Mouse (Mus musculus) intestine, postnatal 0 days (tissue): ENCODE measurements around the gene Lrrc74a. TPM values are rescaled to one million over a fixed set of nuclear protein-coding genes. Genes with fewer than 3 reads are reported as not detected.
A peak's percentile ranks its signal among the peaks of the same experiment; 100 is the strongest.

Source experiments
- ATAC-seq: fragments of 200-750 bp; cut with Nextera tagmentation; 2 replicates; pipeline ENCODE4 v1.8.0; 2017; ENCODE audit warnings: mild to moderate bottlenecking, moderate TSS enrichment, moderate library complexity
- H3K27ac ChIP-seq: fragments of 300-500 bp; sonication (generic); 2 replicates; pipeline ENCODE4 v1.5.1; 2014; ENCODE audit warnings: mild to moderate bottlenecking, low read depth, low read length, moderate library complexity
- H3K27me3 ChIP-seq: fragments of 300-500 bp; sonication (generic); replicated peaks from 2 replicates; pipeline ENCODE4 v1.6.1; 2014; ENCODE audit warnings: low read length, mixed read lengths; ENCODE audit not compliant: control insufficient read depth, insufficient read depth
- H3K36me3 ChIP-seq: fragments of 300-500 bp; sonication (generic); 2 replicates; pipeline ENCODE4 v1.6.1; 2014; ENCODE audit warnings: mild to moderate bottlenecking, moderate library complexity; ENCODE audit not compliant: control insufficient read depth, insufficient read depth
- H3K4me1 ChIP-seq: fragments of 300-500 bp; sonication (generic); replicated peaks from 2 replicates; pipeline ENCODE4 v1.6.1; 2014; ENCODE audit warnings: antibody characterized with exemption, low read length, mixed read lengths; ENCODE audit not compliant: control insufficient read depth, insufficient read depth
- H3K4me2 ChIP-seq: fragments of 300-500 bp; sonication (generic); replicated peaks from 2 replicates; pipeline ENCODE4 v1.6.1; 2014; ENCODE audit warnings: low read depth, mild to moderate bottlenecking, moderate library complexity
- H3K4me3 ChIP-seq: fragments of 300-500 bp; sonication (generic); 2 replicates; pipeline ENCODE4 v1.5.1; 2014; ENCODE audit warnings: low read depth, low read length
- H3K9ac ChIP-seq: fragments of 300-500 bp; sonication (generic); 2 replicates; pipeline ENCODE4 v1.6.1; 2014; ENCODE audit warnings: mild to moderate bottlenecking, low read depth, low read length
- H3K9me3 ChIP-seq: fragments of 300-500 bp; sonication (generic); 2 replicates; pipeline ENCODE4 v1.6.1; 2016; ENCODE audit warnings: mixed run types; ENCODE audit not compliant: control insufficient read depth
- CTCF ChIP-seq: sonication (generic); IDR thresholded peaks from 2 replicates; pipeline ENCODE4 v1.5.1; 2016; ENCODE audit warnings: low read depth, mild to moderate bottlenecking, control low read depth, antibody characterized with exemption, moderate library complexity
- WGBS: fragments of 180-500 bp; shearing (Covaris S2); extraction: QIAGEN DNeasy Blood & Tissue Kit; methylation state at CpG from one replicate; pipeline ENCODE4 v1.1.7; 2014; 5-methylcytosine and 5-hydroxymethylcytosine counted together
- polyA plus RNA-seq: library from polyadenylated mRNA; unstranded; fragments of >200 nt; fragmentation: Nextera tagmentation; extraction: Ambion mirVana; gene quantifications from 2 replicates; pipeline ENCODE4 v1.2.1, GENCODE M21; 2015

Lrrc74a gene
- polyA plus RNA-seq, 1 experiment from 2014 or later = not detected

DNA sequence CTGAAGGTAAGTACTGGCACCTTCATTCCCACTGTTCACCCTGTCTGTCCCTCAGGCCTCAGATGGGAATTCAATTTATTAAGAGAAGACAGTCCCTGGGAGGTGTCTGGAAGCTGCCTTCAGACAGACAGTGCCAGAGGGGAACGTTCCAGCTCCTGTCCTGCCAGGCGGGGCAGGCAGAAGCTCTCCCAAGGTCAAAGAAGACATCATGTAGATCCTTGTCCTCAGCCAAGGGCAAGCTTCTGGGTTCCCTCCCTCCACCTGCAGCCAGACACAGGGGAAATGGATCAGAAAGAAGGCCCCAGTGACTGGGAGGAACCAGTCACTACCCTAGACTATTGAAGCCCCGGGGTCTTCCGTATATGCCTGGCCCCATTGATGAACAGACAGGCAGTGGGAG lies 74.7 kb downstream of the Lrrc74a start:
- ATAC-seq = no peak
- no peaks in the 10 kb centered on the region for H3K36me3 ChIP-seq
- no peak for TF ChIP-seq CTCF
- WGBS = 83% methylated on average over 4 of the region's 4 CpGs
- no peak overlapping the region for H3K4me2 ChIP-seq
- H3K4me1 ChIP-seq = no peaks in the 10 kb centered on the region
- H3K27ac ChIP-seq = no peak overlapping the region
- no peak overlapping the region for H3K9ac ChIP-seq
- H3K27me3 ChIP-seq = peaks cover 3% of the 10 kb centered on the region; the same call in 1 of the 2 replicates
- H3K4me3 ChIP-seq = no peak overlapping the region
- H3K9me3 ChIP-seq = no peaks in the 10 kb centered on the region

DNA sequence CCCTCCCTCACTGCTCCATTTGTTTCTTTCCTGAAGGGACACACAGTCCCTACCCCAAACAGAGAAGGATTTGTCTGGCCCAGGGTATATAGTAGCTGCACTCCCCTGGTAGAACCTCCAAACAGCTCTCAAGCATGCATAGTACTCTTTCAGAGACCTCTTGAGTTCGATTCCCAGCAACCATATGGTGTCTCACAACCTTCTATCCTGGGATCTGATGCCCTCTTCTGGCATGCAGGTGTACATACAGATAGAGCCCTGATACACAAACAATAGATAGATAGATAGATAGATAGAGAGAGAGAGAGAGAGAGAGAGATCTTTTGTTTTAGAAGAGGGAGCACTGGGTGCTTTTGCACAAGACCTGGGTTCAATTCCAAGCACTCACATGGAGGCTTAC lies 75.9 kb downstream of the Lrrc74a start:
- H3K4me3 ChIP-seq = no peak overlapping the region
- ATAC-seq = no peak
- H3K4me2 ChIP-seq = no peak overlapping the region
- no peaks in the 10 kb centered on the region for H3K9me3 ChIP-seq
- H3K36me3 ChIP-seq = no peaks in the 10 kb centered on the region
- TF ChIP-seq CTCF = 0 out of 2 replicates have a peak, but pooled peaks have one; percentile 20
- H3K4me1 ChIP-seq = no peaks in the 10 kb centered on the region
- no peak overlapping the region for H3K27ac ChIP-seq
- H3K27me3 ChIP-seq = peaks cover 3% of the 10 kb centered on the region; the same call in 1 of the 2 replicates
- no peak overlapping the region for H3K9ac ChIP-seq
- WGBS = 85% methylated on average over 1 of the region's 1 CpGs

- Histone ChIP-seq H3K9me3 (no peaks in the 10 kb centered on the region), H3K36me3 (no peaks in the 10 kb centered on the region), H3K9ac (no peak overlapping the region), H3K4me2 (no peak overlapping the region), H3K27ac (no peak overlapping the region; the same call in 1 of the 2 replicates), H3K27me3 (peaks cover 3% of the 10 kb centered on the region; the same call in 1 of the 2 replicates), H3K4me1 (no peaks in the 10 kb centered on the region), H3K4me3 (no peak overlapping the region)
- WGBS = 51% methylated on average over 11 of the region's 11 CpGs
- no peak for ATAC-seq
- no peak for TF ChIP-seq CTCF
Observed at GRCm38 (mm10) chr12:86810725-86811444, 76.7 kb downstream of the Lrrc74a start.

DNA sequence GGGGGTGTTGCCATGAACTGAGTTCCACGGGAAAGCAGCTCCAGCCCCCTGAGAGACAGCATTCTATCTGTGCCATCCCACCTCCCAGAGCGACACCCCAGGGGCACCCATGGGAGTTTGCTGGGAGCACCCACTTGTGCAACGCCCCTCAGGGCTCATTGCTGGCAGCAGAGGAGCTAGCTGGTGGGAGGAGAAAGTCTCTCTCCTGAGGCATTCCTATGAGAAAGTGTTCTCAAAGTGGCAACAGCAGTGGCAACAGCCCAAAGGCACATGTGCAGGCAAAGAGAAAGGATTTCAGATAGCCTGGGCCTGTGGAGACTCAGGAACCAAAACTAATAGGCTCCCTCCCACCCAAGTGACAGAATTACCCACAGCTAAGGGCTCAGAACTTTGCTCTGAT lies 78.6 kb downstream of the Lrrc74a start:
- H3K9me3 ChIP-seq = no peaks in the 10 kb centered on the region
- no peaks in the 10 kb centered on the region for H3K36me3 ChIP-seq
- H3K27ac ChIP-seq = no peak overlapping the region
- H3K4me3 ChIP-seq = no peak overlapping the region
- no peaks in the 10 kb centered on the region; the same call in 1 of the 2 replicates for H3K27me3 ChIP-seq
- no peaks in the 10 kb centered on the region for H3K4me1 ChIP-seq
- WGBS = 87% methylated on average over 3 of the region's 3 CpGs
- no peak for TF ChIP-seq CTCF
- no peak overlapping the region for H3K4me2 ChIP-seq
- no peak for ATAC-seq
- H3K9ac ChIP-seq = no peak overlapping the region

Other genes starting within 250 kb of the Lrrc74a start
- 4.1 and 5.4 TPM in 2 replicates for gene Vash1, start 55.7 kb upstream of the Lrrc74a start, polyA plus RNA-seq
- gene Angel1, start 7.9 kb upstream of the Lrrc74a start, polyA plus RNA-seq = 1.6 and 2.2 TPM in 2 replicates
- 10.0 and 10.7 TPM in 2 replicates for gene Irf2bpl, start 150.4 kb downstream of the Lrrc74a start, polyA plus RNA-seq
- 3.2 and 3.8 TPM in 2 replicates for gene Cipc, start 212.7 kb downstream of the Lrrc74a start, polyA plus RNA-seq